Mouse (Mus musculus) spleen, adult 12 weeks (tissue): ENCODE measurements around the gene Frmd5.

Experiments used
- DNase-seq: peaks from one replicate; pipeline ENCODE4 v3.0.0; 2022; ENCODE audit warnings: low spot score

Frmd5 gene

GRCm38 (mm10) chr2:121682361-121682760 is 124.5 kb downstream of the Frmd5 start:
- DNase-seq, result no peak

GRCm38 (mm10) chr2:121679711-121680110 is 127.2 kb downstream of the Frmd5 start:
- no peak for DNase-seq

- no peak for DNase-seq
These were observed 129.3 kb downstream of the Frmd5 start for GRCm38 (mm10) chr2:121677649-121677986.

GRCm38 (mm10) chr2:121676951-121677648 is 129.8 kb downstream of the Frmd5 start:
- no peak for DNase-seq

GRCm38 (mm10) chr2:121675895-121676294 is 131.0 kb downstream of the Frmd5 start:
- no peak for DNase-seq

- no peak for DNase-seq
These were observed 131.8 kb downstream of the Frmd5 start for GRCm38 (mm10) chr2:121675136-121675535.

GRCm38 (mm10) chr2:121674211-121674610 is 132.7 kb downstream of the Frmd5 start:
- no peak for DNase-seq

- no peak for DNase-seq
These were observed 137.0 kb downstream of the Frmd5 start for GRCm38 (mm10) chr2:121669846-121670245.

- no peak for DNase-seq
These were observed 138.6 kb downstream of the Frmd5 start for GRCm38 (mm10) chr2:121668256-121668655.

- no peak for DNase-seq
These were observed 145.8 kb downstream of the Frmd5 start for GRCm38 (mm10) chr2:121661160-121661502.

GRCm38 (mm10) chr2:121660461-121661159 is 146.3 kb downstream of the Frmd5 start:
- DNase-seq, result no peak

GRCm38 (mm10) chr2:121659350-121659749 is 147.5 kb downstream of the Frmd5 start:
- no peak for DNase-seq

- DNase-seq, result peak; percentile 21
These were observed 148.6 kb downstream of the Frmd5 start for GRCm38 (mm10) chr2:121658123-121658767.

GRCm38 (mm10) chr2:121655966-121656365 is 150.9 kb downstream of the Frmd5 start:
- DNase-seq, result no peak

GRCm38 (mm10) chr2:121655106-121655505 is 151.8 kb downstream of the Frmd5 start:
- no peak for DNase-seq

- no peak for DNase-seq
These were observed 160.4 kb downstream of the Frmd5 start for GRCm38 (mm10) chr2:121646528-121646927.

- no peak for DNase-seq
These were observed 164.0 kb downstream of the Frmd5 start for GRCm38 (mm10) chr2:121642934-121643333.

GRCm38 (mm10) chr2:121632091-121632490 is 174.8 kb downstream of the Frmd5 start:
- no peak for DNase-seq

GRCm38 (mm10) chr2:121630286-121630685 is 176.6 kb downstream of the Frmd5 start:
- DNase-seq, result no peak

GRCm38 (mm10) chr2:121628290-121628689 is 178.6 kb downstream of the Frmd5 start:
- no peak for DNase-seq

- DNase-seq, result no peak
These were observed 181.0 kb downstream of the Frmd5 start for GRCm38 (mm10) chr2:121625901-121626300.

- DNase-seq, result no peak
These were observed 185.4 kb downstream of the Frmd5 start for GRCm38 (mm10) chr2:121621262-121622163.
